Mouse (Mus musculus): ENCODE results near the gene Grwd1.

DNA sequence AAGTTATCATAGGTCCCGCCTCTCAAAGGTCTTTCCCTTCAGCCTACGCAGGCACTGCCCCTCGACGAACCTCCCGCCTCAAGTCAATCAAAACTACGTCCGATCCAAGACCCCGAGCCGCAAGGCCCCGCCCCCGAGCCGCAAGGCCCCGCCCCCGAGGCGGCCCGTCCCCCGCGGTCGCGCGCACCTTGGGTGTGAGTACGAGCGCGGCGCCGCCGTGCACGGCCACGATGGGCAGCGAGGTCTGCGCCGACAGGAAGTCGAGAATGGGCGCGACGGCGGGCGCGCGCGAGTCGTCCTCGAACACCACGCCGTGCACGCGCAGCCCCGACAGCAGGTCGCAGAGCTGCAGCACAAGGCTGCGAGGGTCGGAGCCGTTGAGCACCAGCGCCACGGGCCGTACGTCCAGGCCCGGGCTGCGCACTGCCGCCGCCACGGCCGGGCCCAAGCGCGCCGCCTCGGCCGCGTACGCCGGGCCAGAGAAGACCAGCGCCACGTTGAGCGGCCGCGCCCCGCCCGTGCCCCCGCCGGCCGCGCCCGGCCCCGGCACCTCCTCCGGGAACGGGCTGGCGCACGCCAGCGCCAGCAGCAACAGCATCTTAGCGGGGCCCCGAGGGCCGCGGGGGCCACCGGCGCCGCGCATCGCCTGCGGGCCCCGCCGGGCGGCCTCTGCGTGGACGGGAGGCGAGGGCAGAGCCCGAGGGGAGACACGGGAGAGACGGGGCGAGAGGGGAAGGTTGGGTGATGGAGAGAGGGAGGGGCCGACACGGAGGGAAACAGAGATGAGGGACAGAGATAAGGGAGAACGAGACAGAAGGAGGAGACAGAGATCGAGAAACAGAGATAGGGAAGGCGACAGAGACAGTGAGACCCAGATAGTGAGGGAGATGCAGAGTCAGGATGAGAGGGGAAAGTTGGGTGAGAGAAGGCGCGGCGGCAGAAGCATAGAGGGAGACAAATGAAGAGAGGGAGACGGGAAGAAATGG lies 35.5 kb upstream of the Grwd1 start:
- peak; percentile 80 for TF ChIP-seq POLR2A (IDR thresholded peaks at IDR 0.05; ENCODE audit: borderline replicate concordance, extremely low read depth, insufficient read depth, insufficient read length, poor library complexity, severe bottlenecking)
- TF ChIP-seq CTCF (IDR thresholded peaks at IDR 0.05; ENCODE audit: borderline replicate concordance, extremely low read depth, insufficient read depth, insufficient read length): no peak

All from brain, embryonic 14.5 days (tissue).